Mouse (Mus musculus): ENCODE data around the gene Gm20388.

- TF ChIP-seq POLR2A (IDR thresholded peaks at IDR 0.05; ENCODE audit: insufficient read depth, low read length), result no peak
- TF ChIP-seq CTCF (IDR thresholded peaks at IDR 0.05; ENCODE audit: low read depth, low read length), result no peak
- TF ChIP-seq EP300 (IDR thresholded peaks at IDR 0.05; ENCODE audit: insufficient read depth, low read depth, low read length), result no peak
Measured at GRCm38 (mm10) chr8:122524506-122524905, 2613.9 kb downstream of the Gm20388 start.

Data from ES-Bruce4 (cell line).